Mouse (Mus musculus): Measurements from ENCODE around the gene Msmp.

The Msmp gene

GRCm38 (mm10) chr4:43584444-43585416 lies at the start of gene Msmp:
Gene Msmp (minus strand): TSS chr4:43584494.
- peak; percentile 97 for DNase-seq

GRCm38 (mm10) chr4:43633736-43634135 lies 49.4 kb upstream of the Msmp start:
- DNase-seq, result peak; percentile 84

GRCm38 (mm10) chr4:43633296-43633695 lies 49.0 kb upstream of the Msmp start:
- peak; percentile 87 for DNase-seq

- peak; percentile 96 for DNase-seq
Observed at GRCm38 (mm10) chr4:43631956-43632920, 47.9 kb upstream of the Msmp start.

GRCm38 (mm10) chr4:43631046-43631955 lies 47.0 kb upstream of the Msmp start, which contains the start of gene Npr2:
Gene Npr2 (plus strand): TSS chr4:43631935.
- peak; percentile 98 for DNase-seq

GRCm38 (mm10) chr4:43630671-43631045 lies 46.4 kb upstream of the Msmp start:
- no peak for DNase-seq

- DNase-seq, result peak; percentile 98
Observed at GRCm38 (mm10) chr4:43630030-43630581, 45.8 kb upstream of the Msmp start.

- DNase-seq, result peak; percentile 87
Observed at GRCm38 (mm10) chr4:43629106-43629817, 45.0 kb upstream of the Msmp start.

- peak; percentile 81 for DNase-seq
Observed at GRCm38 (mm10) chr4:43620146-43620778, 36.0 kb upstream of the Msmp start.

GRCm38 (mm10) chr4:43613060-43613730 lies 28.9 kb upstream of the Msmp start:
- peak; percentile 89 for DNase-seq

- peak; percentile 36 for DNase-seq
Observed at GRCm38 (mm10) chr4:43612534-43612933, 28.2 kb upstream of the Msmp start.

- DNase-seq, result peak; percentile 72
Observed at GRCm38 (mm10) chr4:43604751-43605685, 20.7 kb upstream of the Msmp start.

- DNase-seq, result no peak
Observed at GRCm38 (mm10) chr4:43604099-43604498, 19.8 kb upstream of the Msmp start.

GRCm38 (mm10) chr4:43600195-43600934 lies 16.1 kb upstream of the Msmp start:
- peak; percentile 61 for DNase-seq

GRCm38 (mm10) chr4:43598650-43599380 lies 14.5 kb upstream of the Msmp start:
- DNase-seq, result peak; percentile 57

GRCm38 (mm10) chr4:43598200-43598599 lies 13.9 kb upstream of the Msmp start:
- DNase-seq, result peak; percentile 36

- DNase-seq, result peak; percentile 76
Observed at GRCm38 (mm10) chr4:43596597-43596996, 12.3 kb upstream of the Msmp start.

All from heart, adult 11 months (tissue).